Mouse (Mus musculus) midbrain, embryonic 14.5 days (tissue): ENCODE measurements at regions not wholly inside any gene's neighbourhood (a gene's known extent, or its start where the extent isn't known, plus 50 kb on each side); places are given as distances from the start of the nearest gene placed in this dataset.

ENCODE experiments used
- ATAC-seq: fragments of 200-750 bp; cut with Nextera tagmentation; 2 replicates; pipeline ENCODE4 v1.8.0; 2017; ENCODE audit warnings: moderate number of reproducible peaks, moderate library complexity; ENCODE audit not compliant: low FRiP score, low TSS enrichment
- DNase-seq: peaks from one replicate; pipeline ENCODE4 v3.0.0-alpha.2; 2015
- H3K27ac ChIP-seq: fragments of 300-500 bp; sonication (generic); replicated peaks from 2 replicates; pipeline ENCODE4 v1.5.1; 2014; ENCODE audit warnings: mild to moderate bottlenecking, low read depth, low read length, moderate library complexity
- H3K27me3 ChIP-seq: fragments of 300-500 bp; sonication (generic); 2 replicates; pipeline ENCODE4 v1.6.1; 2014; ENCODE audit warnings: low read length, control low read depth, mixed read lengths; ENCODE audit not compliant: control insufficient read depth, insufficient read depth
- H3K36me3 ChIP-seq: fragments of 300-500 bp; sonication (generic); 2 replicates; pipeline ENCODE4 v1.6.1; 2014; ENCODE audit warnings: low read length, control low read depth; ENCODE audit not compliant: control insufficient read depth, insufficient read depth
- H3K4me1 ChIP-seq: fragments of 300-500 bp; sonication (generic); 2 replicates; pipeline ENCODE4 v1.6.1; 2014; ENCODE audit warnings: mild to moderate bottlenecking, antibody characterized with exemption, low read length, control low read depth; ENCODE audit not compliant: control insufficient read depth, insufficient read depth
- H3K4me2 ChIP-seq: fragments of 300-500 bp; sonication (generic); 2 replicates; pipeline ENCODE4 v1.6.1; 2014; ENCODE audit warnings: mild to moderate bottlenecking, low read length, moderate library complexity
- H3K4me3 ChIP-seq: fragments of 300-500 bp; sonication (generic); replicated peaks from 2 replicates; pipeline ENCODE4 v1.5.1; 2014; ENCODE audit warnings: low read depth, low read length
- H3K9ac ChIP-seq: fragments of 300-500 bp; sonication (generic); replicated peaks from 2 replicates; pipeline ENCODE4 v1.6.1; 2014; ENCODE audit warnings: mild to moderate bottlenecking, low read length, moderate library complexity
- H3K9me3 ChIP-seq: fragments of 300-500 bp; sonication (generic); 2 replicates; pipeline ENCODE4 v1.6.1; 2016; ENCODE audit warnings: low read length, control low read depth, mixed read lengths; ENCODE audit not compliant: control insufficient read depth
- WGBS: fragments of 180-500 bp; shearing (Covaris S2); extraction: QIAGEN DNeasy Blood & Tissue Kit; methylation state at CpG from one replicate; pipeline ENCODE4 v1.1.7; 2014; 5-methylcytosine and 5-hydroxymethylcytosine counted together

- Histone ChIP-seq H3K9ac (no peak overlapping the region), H3K27ac (no peak overlapping the region), H3K4me2 (no peak overlapping the region), H3K4me3 (no peak overlapping the region), H3K9me3 (no peaks in the 10 kb centered on the region), H3K27me3 (no peaks in the 10 kb centered on the region), H3K36me3 (no peaks in the 10 kb centered on the region), H3K4me1 (no peaks in the 10 kb centered on the region)
- 28% methylated on average over 7 of the region's 7 CpGs for WGBS
- ATAC-seq (no peak), DNase-seq (peak; percentile 76)
Observed at GRCm38 (mm10) chr5:93328059-93328458, 61.0 kb downstream of the Ccng2 start.

GRCm38 (mm10) chr5:93330851-93331250, 63.8 kb downstream of the Ccng2 start:
- Histone ChIP-seq H3K4me2 (no peak overlapping the region), H3K4me3 (no peak overlapping the region), H3K27ac (no peak overlapping the region), H3K36me3 (no peaks in the 10 kb centered on the region), H3K9me3 (no peaks in the 10 kb centered on the region), H3K9ac (no peak overlapping the region), H3K4me1 (no peaks in the 10 kb centered on the region), H3K27me3 (no peaks in the 10 kb centered on the region)
- WGBS: 70% methylated on average over 2 of the region's 2 CpGs
- DNase-seq: no peak
- no peak for ATAC-seq

- no peaks in the 10 kb centered on the region for H3K27me3 ChIP-seq
- 76% methylated on average over 2 of the region's 2 CpGs for WGBS
- ATAC-seq: no peak
Observed at GRCm38 (mm10) chr5:93353101-93353500, 86.0 kb downstream of the Ccng2 start.

More at GRCm38 (mm10) chr5:93353101-93353500, 86.0 kb downstream of the Ccng2 start:
- DNase-seq: no peak
- H3K36me3 ChIP-seq: no peaks in the 10 kb centered on the region
- no peak overlapping the region for H3K9ac ChIP-seq
- H3K27ac ChIP-seq: no peak overlapping the region
- H3K4me3 ChIP-seq: no peak overlapping the region
- H3K9me3 ChIP-seq: peaks cover 4% of the 10 kb centered on the region; the same call in 1 of the 2 replicates
- no peaks in the 10 kb centered on the region for H3K4me1 ChIP-seq
- H3K4me2 ChIP-seq: no peak overlapping the region
